Mouse (Mus musculus): ENCODE data around the gene Leng1. TPM values are rescaled to one million over a fixed set of nuclear protein-coding genes. Genes with fewer than 3 reads are reported as not detected.

Gene Leng1
- total RNA-seq, 2 experiments from 2014 or later, result 10.0 to 11.4 TPM

GRCm38 (mm10) chr7:3645488-3646025 is 20.1 kb downstream of the Leng1 start:
- DNase-seq (ENCODE audit: low spot score), result no peak
- intact Hi-C loops (cut with DNase I), result loop anchor here (1.0 to 5.0 kb wide), 2 partner anchors 19 to 47 kb away; partner anchors contain the start of genes Mboat7 and Tsen34

- peak; percentile 99 for DNase-seq (ENCODE audit: low spot score)
- intact Hi-C loops (cut with DNase I), result loop anchor here (5.0 kb wide), 1 partner anchor 47 kb away; the partner anchor contains the start of genes Mboat7 and Tsen34
Observed at GRCm38 (mm10) chr7:3644672-3645487, 20.8 kb downstream of the Leng1 start, which contains the start of gene Cnot3. Gene Cnot3 (plus strand): TSS chr7:3645268.

GRCm38 (mm10) chr7:3644348-3644671 is 21.3 kb downstream of the Leng1 start:
- intact Hi-C loops (cut with DNase I), result no loop called here
- DNase-seq (ENCODE audit: low spot score), result no peak

DNA sequence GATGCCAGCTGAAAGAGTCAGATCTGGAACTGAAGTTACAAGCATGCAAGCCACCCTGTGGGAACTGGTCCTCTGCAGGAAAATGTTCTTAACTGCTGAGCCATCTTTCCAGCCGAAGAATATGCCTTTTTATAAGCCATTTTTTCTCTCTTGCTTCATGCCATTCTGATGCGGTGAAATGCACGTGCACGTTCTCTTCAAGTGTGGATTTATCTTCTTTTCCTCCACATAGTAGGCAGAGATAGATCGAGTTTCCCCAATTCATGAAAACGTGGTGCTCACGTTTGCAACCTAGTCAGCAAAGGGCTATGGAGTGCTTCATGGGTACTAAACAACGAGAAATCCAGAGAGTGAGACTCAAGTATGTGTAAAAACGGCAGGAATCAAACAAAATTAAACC is 21.8 kb downstream of the Leng1 start:
- no peak for DNase-seq (ENCODE audit: low spot score)
- intact Hi-C loops (cut with DNase I), result no loop called here

DNA sequence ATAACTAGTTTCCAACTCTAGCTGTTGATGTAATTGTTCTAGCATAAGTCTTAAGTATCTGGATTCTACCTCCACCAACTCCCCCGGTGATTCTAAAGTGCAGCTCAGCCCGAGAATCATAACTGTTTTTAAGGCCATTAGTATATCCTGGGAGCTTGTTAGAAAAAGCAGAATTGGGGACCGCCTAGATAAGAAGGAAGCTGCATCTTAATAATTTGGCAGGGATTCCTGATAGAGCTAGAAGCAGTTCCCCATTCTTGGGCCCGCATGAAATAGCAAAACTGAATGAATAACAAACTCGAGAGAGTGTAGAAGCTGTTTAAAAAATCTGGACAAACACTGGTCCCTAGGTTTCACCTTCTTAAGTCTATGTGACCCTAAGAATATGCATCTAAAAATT is 22.2 kb downstream of the Leng1 start:
- DNase-seq (ENCODE audit: low spot score), result no peak
- intact Hi-C loops (cut with DNase I), result no loop called here

GRCm38 (mm10) chr7:3630478-3630815 is 35.2 kb downstream of the Leng1 start:
- DNase-seq (ENCODE audit: low spot score), result no peak
- intact Hi-C loops (cut with DNase I), result no loop called here

DNA sequence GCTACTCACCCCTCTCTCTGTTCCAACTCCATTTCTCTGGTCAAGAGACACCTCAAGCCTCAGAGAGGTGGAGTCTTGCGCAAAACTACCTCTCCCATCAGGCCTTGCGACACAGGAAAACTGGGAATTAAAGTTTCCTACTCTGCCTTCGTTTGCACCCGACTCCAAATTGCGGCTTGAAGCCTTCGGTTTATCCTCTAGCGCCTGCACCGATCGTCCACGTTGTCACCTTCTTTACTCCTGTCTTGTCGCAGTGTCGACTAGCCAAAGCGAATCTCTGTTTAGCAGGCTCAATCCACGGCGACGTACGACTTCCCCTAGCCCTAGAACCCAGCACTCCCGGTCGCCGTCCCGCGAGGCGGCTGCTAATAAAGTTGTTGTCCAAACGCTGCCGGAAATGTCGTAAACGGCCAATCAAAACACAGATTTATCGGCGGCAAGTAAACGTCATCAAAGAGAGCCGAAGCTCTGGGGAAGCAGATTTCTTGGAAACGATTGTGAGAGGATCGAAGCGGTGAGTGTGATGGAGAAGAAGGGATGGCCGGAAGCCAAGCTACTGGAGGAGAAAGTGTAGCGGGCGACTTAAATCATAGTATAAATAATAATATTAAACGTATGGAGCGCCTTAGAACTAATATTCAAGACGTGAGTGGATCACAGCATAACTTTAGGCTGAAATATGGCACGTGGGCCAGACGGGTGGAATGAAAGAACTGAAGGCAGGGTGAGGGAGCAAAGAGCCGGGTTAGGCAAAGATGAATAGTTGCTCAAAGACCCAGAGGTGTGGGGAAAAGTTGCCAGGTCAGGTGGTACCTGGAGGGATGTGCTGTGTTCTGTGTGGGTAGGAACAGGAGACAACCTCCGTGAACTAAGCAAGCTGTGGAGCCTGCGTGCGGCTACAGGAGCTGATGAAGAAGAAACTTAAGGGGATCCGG is 35.8 kb downstream of the Leng1 start, which contains the start of the genes Tfpt and Prpf31:
Tfpt (minus strand) TSS at position 387 of the 935 bp plus-strand sequence.
Prpf31 (plus strand) TSS at position 443 of the 935 bp plus-strand sequence.
- peak; percentile 85 for DNase-seq (ENCODE audit: low spot score)
- intact Hi-C loops (cut with DNase I), result no loop called here

DNA sequence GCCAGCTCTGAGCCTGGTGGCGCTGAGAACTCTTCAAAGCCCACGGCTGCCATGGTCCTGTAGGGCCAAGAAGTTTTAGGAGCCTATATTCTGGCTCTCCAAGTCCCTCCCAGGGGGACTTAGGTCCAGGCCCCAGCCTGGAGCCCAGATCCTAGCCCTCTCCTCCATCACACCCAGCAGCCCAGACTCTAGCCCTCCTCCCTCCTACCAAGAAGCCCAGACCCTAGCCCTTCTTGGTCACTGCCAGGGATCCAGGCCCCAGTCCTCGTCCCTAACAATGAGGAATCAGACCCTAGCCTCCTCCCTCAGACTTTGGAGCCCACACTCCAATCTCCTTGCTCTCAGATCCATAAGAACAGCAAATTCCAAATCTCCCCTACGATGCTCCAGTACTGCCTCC is 36.6 kb downstream of the Leng1 start:
- intact Hi-C loops (cut with DNase I), result no loop called here
- DNase-seq (ENCODE audit: low spot score), result no peak

DNA sequence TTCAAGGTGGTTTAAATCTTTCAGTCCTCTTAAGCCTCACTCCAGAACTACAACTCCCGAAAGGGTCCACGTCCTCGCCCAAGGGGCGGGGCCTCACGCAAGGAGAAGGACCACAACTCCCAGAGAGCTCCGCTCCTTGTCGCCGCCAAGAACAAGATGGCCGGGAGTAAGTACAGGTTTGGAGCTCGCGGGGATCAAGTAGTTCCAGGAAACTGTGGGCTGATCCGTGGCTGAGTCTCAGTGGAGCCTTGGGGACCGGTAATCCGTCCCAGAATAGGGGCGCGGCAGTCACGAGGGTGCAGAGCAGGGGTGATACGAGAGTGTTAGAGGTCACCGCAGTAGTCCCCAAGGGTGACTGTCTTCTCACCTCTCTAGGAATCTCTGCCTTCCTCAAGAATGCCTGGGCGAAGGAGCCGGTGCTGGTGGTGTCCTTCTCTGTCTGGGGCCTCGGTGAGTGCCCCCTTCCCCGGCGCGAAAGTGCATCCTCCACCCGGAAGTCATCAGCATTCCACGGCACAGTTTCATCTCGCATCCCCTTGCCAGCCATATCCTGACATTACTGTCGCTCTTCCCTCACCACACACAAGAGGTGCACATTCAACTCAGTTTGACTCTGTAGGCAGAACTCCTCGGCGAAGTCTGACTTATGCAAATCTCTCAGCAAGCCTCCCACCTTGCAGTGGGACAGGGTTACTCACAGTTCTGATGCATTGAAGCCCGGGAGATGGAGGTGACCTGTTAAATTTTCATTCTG is 48.2 kb downstream of the Leng1 start, which contains the start of gene Ndufa3:
Ndufa3 (plus strand) TSS at position 132 of the 754 bp plus-strand sequence.
- intact Hi-C loops (cut with DNase I), result no loop called here
- DNase-seq (ENCODE audit: low spot score), result peak; percentile 72

GRCm38 (mm10) chr7:3616389-3617241 is 49.0 kb downstream of the Leng1 start:
- DNase-seq (ENCODE audit: low spot score), result no peak
- intact Hi-C loops (cut with DNase I), result no loop called here

- intact Hi-C loops (cut with DNase I), result no loop called here
- no peak for DNase-seq (ENCODE audit: low spot score)
Observed at GRCm38 (mm10) chr7:3616057-3616388, 49.6 kb downstream of the Leng1 start, which contains the start of gene Oscar. Gene Oscar (minus strand): TSS chr7:3616157.

DNA sequence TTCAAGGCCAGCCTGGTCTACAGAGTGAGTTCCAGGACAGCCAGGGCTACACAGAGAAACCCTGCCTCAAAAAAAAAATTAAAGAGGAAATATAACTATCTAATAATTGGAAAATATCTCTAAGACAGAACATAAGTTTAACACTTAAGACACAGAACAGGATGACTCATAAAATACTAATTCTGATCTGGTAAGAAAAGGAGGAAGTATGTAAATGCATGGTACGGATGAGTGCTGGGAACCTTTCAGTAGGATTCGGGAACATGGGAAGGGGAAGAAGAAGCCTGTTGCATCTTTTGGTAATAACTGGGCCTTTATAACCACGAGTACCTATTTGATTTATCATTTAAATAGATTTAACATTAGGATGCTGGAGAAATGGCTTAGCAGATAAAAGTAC is 51.6 kb downstream of the Leng1 start:
- intact Hi-C loops (cut with DNase I), result no loop called here
- no peak for DNase-seq (ENCODE audit: low spot score)

GRCm38 (mm10) chr7:3611006-3611405 is 54.6 kb downstream of the Leng1 start:
- DNase-seq (ENCODE audit: low spot score), result no peak
- intact Hi-C loops (cut with DNase I), result no loop called here

- intact Hi-C loops (cut with DNase I), result no loop called here
Observed at GRCm38 (mm10) chr7:3610437-3610836, 55.2 kb downstream of the Leng1 start.

More at GRCm38 (mm10) chr7:3610437-3610836, 55.2 kb downstream of the Leng1 start:
- no peak for DNase-seq (ENCODE audit: low spot score)

Small RNA genes within 50 kb of the gene (microRNA-seq; reads per million reads assigned to microRNA genes)
- gene Mir3572, result 0.83 reads per million

Other genes starting within 250 kb of the Leng1 start
- gene Cacng6, start 241.6 kb downstream of the Leng1 start, total RNA-seq (2021), result under 1 TPM; 0.45 to 0.70 TPM
- gene Tarm1, start 163.2 kb downstream of the Leng1 start, total RNA-seq (2021), result not detected
- under 1 TPM; 0.13 to 0.20 TPM for gene Oscar, start 49.7 kb downstream of the Leng1 start, total RNA-seq (2021)
- 1,000 to 10,000 TPM; 1,735 to 1,752 TPM for gene Ndufa3, start 48.5 kb downstream of the Leng1 start, total RNA-seq (2021)
- gene Tfpt, start 35.9 kb downstream of the Leng1 start, total RNA-seq (2021), result 10 to 100 TPM; 16.9 to 20.0 TPM
- 10 to 100 TPM; 22.2 to 25.1 TPM for gene Prpf31, start 35.9 kb downstream of the Leng1 start, total RNA-seq (2021)
- 10 to 100 TPM; 24.7 to 30.6 TPM for gene Cnot3, start 20.6 kb downstream of the Leng1 start, total RNA-seq (2021)
- under 1 TPM; 0.45 to 0.83 TPM for gene Tmc4, start 11.7 kb upstream of the Leng1 start, total RNA-seq (2021)
- gene Tsen34, start 27.0 kb upstream of the Leng1 start, total RNA-seq (2021), result 10 to 100 TPM; 68.3 to 73.4 TPM
- gene Mboat7, start 27.7 kb upstream of the Leng1 start, total RNA-seq (2021), result 10 to 100 TPM; 17.1 to 17.9 TPM
- gene Rps9, start 38.2 kb upstream of the Leng1 start, total RNA-seq (2021), result 100 to 1,000 TPM; 589 to 617 TPM
- 1 to 10 TPM; 1.3 to 2.1 TPM for gene Pirb, start 54.6 kb upstream of the Leng1 start, total RNA-seq (2021)
- under 1 TPM; 0.20 to 0.39 TPM for gene Gm15448, start 159.8 kb upstream of the Leng1 start, total RNA-seq (2021)
- under 1 TPM; 0.23 to 0.56 TPM for gene Pira2, start 179.2 kb upstream of the Leng1 start, total RNA-seq (2021)
- under 1 TPM; 0.17 to 0.18 TPM for gene Gm14548, start 232.3 kb upstream of the Leng1 start, total RNA-seq (2021)
- under 1 TPM; 0.34 to 0.36 TPM for gene Lilra6, start 249.7 kb upstream of the Leng1 start, total RNA-seq (2021)

Measured in heart, postnatal 25 days (tissue).